8 mouse cellular contexts compared by ENCODE assay signal in genomic region chr15:101283183-101283910, GRCm38 (mm10). TPM values are rescaled to one million over a fixed set of nuclear protein-coding genes. Genes with fewer than 3 reads are reported as not detected.
DNase-seq lines count a peak whose midpoint lies in the region; ATAC-seq and TF ChIP-seq lines count a peak whose summit lies in the region.

No protein-coding gene starts in this region.

- TF ChIP-seq CTCF in heart, adult 2 months (IDR thresholded peaks at IDR 0.05) = peak; percentile 77

- H3K9ac ChIP-seq in heart, adult 2 months (ENCODE audit: low read depth, low read length) = peak overlapping the region; percentile 76
- peak overlapping the region; percentile 72 for H3K9ac ChIP-seq in hindbrain, embryonic 15.5 days
- H3K9ac ChIP-seq in stomach, embryonic 15.5 days = peak overlapping the region; percentile 49

- WGBS in heart, adult 2 months = 2% methylated on average over 26 of the region's 26 CpGs
- WGBS in hindbrain, embryonic 15.5 days = 1% methylated on average over 26 of the region's 26 CpGs
- 3% methylated on average over 26 of the region's 26 CpGs for whole genome bisulfite sequencing in limb, embryonic 10.5 days
- under 1% methylated on average over 26 of the region's 26 CpGs for WGBS in stomach, embryonic 15.5 days

- intact Hi-C loops in heart, adult 2 months (cut with DNase I) = loop anchor here (1.0 to 5.0 kb wide), 4 partner anchors 17 to 61 kb away; partner anchors contain the start of gene Grasp

- H3K4me2 ChIP-seq in hindbrain, embryonic 15.5 days = peak overlapping the region; percentile 98
- peak overlapping the region; percentile 98 for H3K4me2 ChIP-seq in stomach, embryonic 15.5 days

- H3K9me3 ChIP-seq in hindbrain, embryonic 15.5 days = no peaks in the 10 kb centered on the region
- H3K9me3 ChIP-seq in limb, embryonic 10.5 days (replicated peaks) = no peaks in the 10 kb centered on the region
- H3K9me3 ChIP-seq in stomach, embryonic 15.5 days = no peaks in the 10 kb centered on the region

- DNase-seq in heart, adult 2 months = peak; percentile 62 to 69
- no peak for DNase-seq in heart, adult 11 months
- peak; percentile 21 for DNase-seq in fat pad, adult 2 months (ENCODE audit: extremely low read depth, low read depth, low spot score)
- no peak for DNase-seq in limb, embryonic 10.5 days (ENCODE audit: low spot score)
- DNase-seq in mesoderm, embryonic 11.5 days (ENCODE audit: low read depth, low spot score) = peak; percentile 74

- H3K79me2 ChIP-seq in heart, adult 2 months (replicated peaks; ENCODE audit: control insufficient read depth, insufficient read depth, low read length) = peaks cover 6% of the 10 kb centered on the region; the same call in 1 of the 2 replicates

- peaks cover 4% of the 10 kb centered on the region for H3K4me1 ChIP-seq in heart, adult 2 months (ENCODE audit: control insufficient read depth, insufficient read depth, low read length)
- H3K4me1 ChIP-seq in brown adipose tissue, adult 24 weeks (ENCODE audit: control insufficient read depth, insufficient read depth, insufficient read length, low read length) = peaks cover 19% of the 10 kb centered on the region
- H3K4me1 ChIP-seq in hindbrain, embryonic 15.5 days (replicated peaks) = peaks cover 29% of the 10 kb centered on the region
- peaks cover 26% of the 10 kb centered on the region for H3K4me1 ChIP-seq in limb, embryonic 10.5 days
- peaks cover 27% of the 10 kb centered on the region for H3K4me1 ChIP-seq in stomach, embryonic 15.5 days

- peak overlapping the region; percentile 91 for H3K4me3 ChIP-seq in heart, adult 2 months
- peak overlapping the region; percentile 55 for H3K4me3 ChIP-seq in brown adipose tissue, adult 24 weeks (ENCODE audit: insufficient read depth, low read depth, low read length)
- peak overlapping the region; percentile 63 for H3K4me3 ChIP-seq in hindbrain, embryonic 15.5 days
- peak overlapping the region; percentile 92 for H3K4me3 ChIP-seq in limb, embryonic 10.5 days
- peak overlapping the region; percentile 93 for H3K4me3 ChIP-seq in stomach, embryonic 15.5 days (replicated peaks)

- ATAC-seq in hindbrain, embryonic 15.5 days (ENCODE audit: low FRiP score, low read depth) = no peak; the same call in 1 of the 2 replicates
- ATAC-seq in stomach, embryonic 15.5 days (ENCODE audit: insufficient read depth, low FRiP score, low read depth) = no peak

- no peaks in the 10 kb centered on the region for H3K27me3 ChIP-seq in heart, adult 2 months (ENCODE audit: control insufficient read depth, insufficient read depth, low read length)
- no peaks in the 10 kb centered on the region for H3K27me3 ChIP-seq in hindbrain, embryonic 15.5 days
- no peaks in the 10 kb centered on the region for H3K27me3 ChIP-seq in limb, embryonic 10.5 days (ENCODE audit: low read depth, poor library complexity, severe bottlenecking)
- H3K27me3 ChIP-seq in stomach, embryonic 15.5 days (replicated peaks) = no peaks in the 10 kb centered on the region

- H3K27ac ChIP-seq in heart, adult 2 months = peak overlapping the region; percentile 100
- peak overlapping the region; percentile 62 for H3K27ac ChIP-seq in brown adipose tissue, adult 24 weeks (replicated peaks; ENCODE audit: low read depth, low read length)
- peak overlapping the region; percentile 85 for H3K27ac ChIP-seq in hindbrain, embryonic 15.5 days (replicated peaks)
- peak overlapping the region; percentile 97 for H3K27ac ChIP-seq in limb, embryonic 10.5 days
- peak overlapping the region; percentile 83 for H3K27ac ChIP-seq in stomach, embryonic 15.5 days

- peaks cover 2% of the 10 kb centered on the region; the same call in 1 of the 2 replicates for H3K36me3 ChIP-seq in heart, adult 2 months (ENCODE audit: control insufficient read depth, insufficient read depth, low read length)
- peaks cover 14% of the 10 kb centered on the region for H3K36me3 ChIP-seq in hindbrain, embryonic 15.5 days
- H3K36me3 ChIP-seq in limb, embryonic 10.5 days = peaks cover 23% of the 10 kb centered on the region
- peaks cover 16% of the 10 kb centered on the region; the same call in 1 of the 2 replicates for H3K36me3 ChIP-seq in stomach, embryonic 15.5 days

- TF ChIP-seq POLR2A in heart, adult 2 months (IDR thresholded peaks at IDR 0.05; ENCODE audit: insufficient read depth, low read depth, low read length) = 0 out of 2 replicates have a peak, but pooled peaks have one; percentile 20

- TF ChIP-seq EP300 in heart, adult 2 months (IDR thresholded peaks at IDR 0.05; ENCODE audit: insufficient read depth, low read depth, low read length) = no peak

RNA-seq across cellular contexts. Expression of gene Atg101, which starts 0.7 kb away (rescaled TPM):
- 10 to 100 TPM; 21.2 to 22.4 TPM for total RNA-seq in heart, adult 2 months (2021)
- 26.4 and 29.3 TPM in 2 replicates for polyA plus RNA-seq in heart, adult 2 months (2012; rRNA removed)
- polyA plus RNA-seq in brown adipose tissue, adult 24 weeks (2012; ENCODE audit: insufficient read depth, insufficient read length, missing spikeins) = 34.8 and 38.0 TPM in 2 replicates
- 75.5 and 76.5 TPM in 2 replicates for polyA plus RNA-seq in hindbrain, embryonic 15.5 days (2015; fragmentation: Nextera tagmentation; extraction: Ambion mirVana)
- 92.3 and 97.5 TPM in 2 replicates for polyA plus RNA-seq in limb, embryonic 10.5 days (2016; fragmentation: Nextera tagmentation; extraction: Ambion mirVana)
- polyA plus RNA-seq in stomach, embryonic 15.5 days (2015; fragmentation: Nextera tagmentation; extraction: Ambion mirVana) = 66.0 and 66.4 TPM in 2 replicates

RNA-seq across cellular contexts. Expression of gene 6030408B16Rik, which starts 9.7 kb away (rescaled TPM):
- total RNA-seq in heart, adult 2 months (2021) = 1 to 10 TPM in 1 of 2 experiments, under 1 TPM in 1; 0.70 to 1.1 TPM
- polyA plus RNA-seq in heart, adult 2 months (2012; rRNA removed) = 2.5 and 6.3 TPM in 2 replicates
- polyA plus RNA-seq in brown adipose tissue, adult 24 weeks (2012; ENCODE audit: insufficient read depth, insufficient read length, missing spikeins) = 0.91 TPM in 1 of 2 replicates, not detected in the other
- polyA plus RNA-seq in hindbrain, embryonic 15.5 days (2015; fragmentation: Nextera tagmentation; extraction: Ambion mirVana) = 0.31 TPM in 1 of 2 replicates, not detected in the other
- 1.8 and 4.1 TPM in 2 replicates for polyA plus RNA-seq in limb, embryonic 10.5 days (2016; fragmentation: Nextera tagmentation; extraction: Ambion mirVana)
- polyA plus RNA-seq in stomach, embryonic 15.5 days (2015; fragmentation: Nextera tagmentation; extraction: Ambion mirVana) = 9.5 and 11.6 TPM in 2 replicates

RNA-seq across cellular contexts. Expression of gene Nr4a1, which starts 29.3 kb away (rescaled TPM):
- total RNA-seq in heart, adult 2 months (2021) = 10 to 100 TPM; 12.1 to 45.3 TPM
- 17.0 and 23.8 TPM in 2 replicates for polyA plus RNA-seq in heart, adult 2 months (2012; rRNA removed)
- polyA plus RNA-seq in brown adipose tissue, adult 24 weeks (2012; ENCODE audit: insufficient read depth, insufficient read length, missing spikeins) = 20.8 and 136 TPM in 2 replicates
- polyA plus RNA-seq in hindbrain, embryonic 15.5 days (2015; fragmentation: Nextera tagmentation; extraction: Ambion mirVana) = 6.6 and 6.9 TPM in 2 replicates
- 4.1 and 7.1 TPM in 2 replicates for polyA plus RNA-seq in limb, embryonic 10.5 days (2016; fragmentation: Nextera tagmentation; extraction: Ambion mirVana)
- 10.6 and 11.2 TPM in 2 replicates for polyA plus RNA-seq in stomach, embryonic 15.5 days (2015; fragmentation: Nextera tagmentation; extraction: Ambion mirVana)

RNA-seq across cellular contexts. Expression of gene Grasp, which starts 59.4 kb away (rescaled TPM):
- total RNA-seq in heart, adult 2 months (2021) = 10 to 100 TPM; 10.9 to 11.5 TPM
- polyA plus RNA-seq in heart, adult 2 months (2012; rRNA removed) = 7.4 and 7.6 TPM in 2 replicates
- polyA plus RNA-seq in brown adipose tissue, adult 24 weeks (2012; ENCODE audit: insufficient read depth, insufficient read length, missing spikeins) = 1.7 and 3.7 TPM in 2 replicates
- polyA plus RNA-seq in hindbrain, embryonic 15.5 days (2015; fragmentation: Nextera tagmentation; extraction: Ambion mirVana) = 1.9 and 2.4 TPM in 2 replicates
- 5.4 and 6.9 TPM in 2 replicates for polyA plus RNA-seq in limb, embryonic 10.5 days (2016; fragmentation: Nextera tagmentation; extraction: Ambion mirVana)
- 6.0 and 7.3 TPM in 2 replicates for polyA plus RNA-seq in stomach, embryonic 15.5 days (2015; fragmentation: Nextera tagmentation; extraction: Ambion mirVana)

Comparison
In these comparisons a context has a peak if more than half of its experiments do, and no peak if none do; other contexts are left out.
1. DNase-seq: peak in heart, adult 2 months (2 of 2), fat pad, adult 2 months (single experiment) and mesoderm, embryonic 11.5 days (single experiment); none in heart, adult 11 months (single experiment) and limb, embryonic 10.5 days (single experiment).
2. Peak in every context shown above with its lines, with median percentiles within 50 percentile points of each other: H3K27ac ChIP-seq, H3K4me3 ChIP-seq and H3K9ac ChIP-seq.